13 mouse cellular contexts compared by ENCODE assay signal in genomic region chr8:88290326-88291304, GRCm38 (mm10). TPM values are rescaled to one million over a fixed set of nuclear protein-coding genes. Genes with fewer than 3 reads are reported as not detected.
DNase-seq lines count a peak whose midpoint lies in the region; ATAC-seq and TF ChIP-seq lines count a peak whose summit lies in the region.
"Had no signal": no experiment of that assay in that cellular context is flagged by ENCODE, and none has a peak within 500 bp of the region (broad histone marks: within the 10 kb centered on the region; RNA-seq: fewer than 3 reads in every experiment).

No protein-coding gene starts in this region.

- H3K9me3 ChIP-seq in midbrain, embryonic 11.5 days (ENCODE audit: control insufficient read depth, low read length): no peaks in the 10 kb centered on the region
- H3K9me3 ChIP-seq: kidney, embryonic 15.5 days had no signal

- no peaks in the 10 kb centered on the region for H3K27me3 ChIP-seq in spleen, adult 2 months (ENCODE audit: control insufficient read depth, insufficient read depth, low read length)
- H3K27me3 ChIP-seq in midbrain, embryonic 11.5 days (ENCODE audit: control insufficient read depth, insufficient read depth, low read length): no peaks in the 10 kb centered on the region
- H3K27me3 ChIP-seq: kidney, embryonic 15.5 days had no signal

- no peak for TF ChIP-seq CTCF in spleen, adult 2 months (IDR thresholded peaks at IDR 0.05; ENCODE audit: extremely low read depth, insufficient read depth, insufficient read length, insufficient replicate concordance)

- peak overlapping the region; percentile 97 for H3K27ac ChIP-seq in spleen, adult 2 months (ENCODE audit: insufficient read depth, low read length)
- no peak overlapping the region for H3K27ac ChIP-seq in midbrain, embryonic 11.5 days (ENCODE audit: low read depth, low read length)
- H3K27ac ChIP-seq: kidney, embryonic 15.5 days; stomach, postnatal 0 days had no signal

- WGBS in spleen, adult 2 months: 29% methylated on average over 13 of the region's 13 CpGs
- 87% methylated on average over 13 of the region's 13 CpGs for WGBS in midbrain, embryonic 11.5 days

- intact Hi-C loops in left cerebral cortex, postnatal 25 days (cut with DNase I): no loop called here

- H3K4me3 ChIP-seq in spleen, adult 2 months (ENCODE audit: extremely low read depth, insufficient read depth, insufficient read length): peak overlapping the region; percentile 37
- H3K4me3 ChIP-seq in midbrain, embryonic 11.5 days (ENCODE audit: low read depth, low read length): no peak overlapping the region
- H3K4me3 ChIP-seq: kidney, embryonic 15.5 days had no signal

- H3K9ac ChIP-seq in midbrain, embryonic 11.5 days (ENCODE audit: low read length): no peak overlapping the region
- H3K9ac ChIP-seq: kidney, embryonic 15.5 days had no signal

- peaks cover 56% of the 10 kb centered on the region; the same call in 1 of the 2 replicates for H3K4me1 ChIP-seq in spleen, adult 2 months (ENCODE audit: control insufficient read depth, insufficient read depth, insufficient read length)
- no peaks in the 10 kb centered on the region for H3K4me1 ChIP-seq in midbrain, embryonic 11.5 days (ENCODE audit: control insufficient read depth, insufficient read depth, low read length)

- peaks cover 3% of the 10 kb centered on the region; the same call in 1 of the 2 replicates for H3K36me3 ChIP-seq in spleen, adult 2 months (ENCODE audit: control insufficient read depth, insufficient read depth, low read length)
- H3K36me3 ChIP-seq in midbrain, embryonic 11.5 days (ENCODE audit: control insufficient read depth, insufficient read depth, low read length): no peaks in the 10 kb centered on the region
- H3K36me3 ChIP-seq: kidney, embryonic 15.5 days had no signal

- no peak for TF ChIP-seq POLR2A in spleen, adult 2 months (IDR thresholded peaks at IDR 0.05; ENCODE audit: low read depth, low read length)

- H3K4me2 ChIP-seq in midbrain, embryonic 11.5 days: no peak overlapping the region
- H3K4me2 ChIP-seq: kidney, embryonic 15.5 days had no signal

- DNase-seq in spleen, adult 2 months (ENCODE audit: low read depth in 1 of 2, low spot score in 2 of 2): peak in 1 of 2 experiments; percentile 50
- no peak for DNase-seq in spleen, postnatal 10 days (ENCODE audit: low spot score in 2 of 2)
- DNase-seq in naive thymus-derived CD4-positive, alpha-beta T cell, adult 2 months (ENCODE audit: low read depth): peak; percentile 69
- DNase-seq in left cerebral cortex, postnatal 25 days (ENCODE audit: low spot score in 2 of 2): no peak
- no peak for DNase-seq in urinary bladder, adult 2 months (ENCODE audit: low spot score)
- no peak for DNase-seq in midbrain, embryonic 11.5 days (ENCODE audit: low spot score, missing footprints)
- DNase-seq: cerebellum, adult 11 months; gastrocnemius, postnatal 10 days; heart, postnatal 4 days; layer of hippocampus, postnatal 36 days had no signal

- ATAC-seq in granulocyte monocyte progenitor cell, adult 5-6 weeks (replicated peaks; ENCODE audit: poor library complexity, severe bottlenecking): peak; percentile 15
- no peak for ATAC-seq in midbrain, embryonic 11.5 days (ENCODE audit: low FRiP score)

RNA-seq across cellular contexts. Expression of gene Adcy7, which starts 18.4 kb away (rescaled TPM):
- 76.9 and 98.6 TPM in 2 replicates for polyA plus RNA-seq in spleen, adult 2 months (2012; rRNA removed)
- 41.0 and 43.7 TPM in 2 replicates for total RNA-seq in granulocyte monocyte progenitor cell, adult 5-6 weeks (2014; fragmentation: Nextera tagmentation)
- 32.9 and 35.0 TPM in 2 replicates for total RNA-seq in granulocyte monocyte progenitor cell, adult 5-6 weeks (2017)
- total RNA-seq in left cerebral cortex, postnatal 25 days (2021): 1 to 10 TPM; 3.5 to 5.2 TPM
- 15.0 and 15.2 TPM in 2 replicates for polyA plus RNA-seq in urinary bladder, adult 2 months (2012; rRNA removed)
- polyA plus RNA-seq in midbrain, embryonic 11.5 days (2014; fragmentation: Nextera tagmentation; extraction: Ambion mirVana): 1.8 and 2.1 TPM in 2 replicates
